Mouse (Mus musculus): Measurements from ENCODE around the gene Fzd2. TPM values are rescaled to one million over a fixed set of nuclear protein-coding genes. Genes with fewer than 3 reads are reported as not detected.
A peak's percentile ranks its signal among the peaks of the same experiment; 100 is the strongest.
"Not testable (repeated sequence)": the region's sequence is repeated elsewhere in the genome, so short reads cannot be mapped to it uniquely, and the experiment has no call there.

The Fzd2 gene
- total RNA-seq, 2 experiments from 2014 or later = 10.9 to 11.7 TPM

DNA sequence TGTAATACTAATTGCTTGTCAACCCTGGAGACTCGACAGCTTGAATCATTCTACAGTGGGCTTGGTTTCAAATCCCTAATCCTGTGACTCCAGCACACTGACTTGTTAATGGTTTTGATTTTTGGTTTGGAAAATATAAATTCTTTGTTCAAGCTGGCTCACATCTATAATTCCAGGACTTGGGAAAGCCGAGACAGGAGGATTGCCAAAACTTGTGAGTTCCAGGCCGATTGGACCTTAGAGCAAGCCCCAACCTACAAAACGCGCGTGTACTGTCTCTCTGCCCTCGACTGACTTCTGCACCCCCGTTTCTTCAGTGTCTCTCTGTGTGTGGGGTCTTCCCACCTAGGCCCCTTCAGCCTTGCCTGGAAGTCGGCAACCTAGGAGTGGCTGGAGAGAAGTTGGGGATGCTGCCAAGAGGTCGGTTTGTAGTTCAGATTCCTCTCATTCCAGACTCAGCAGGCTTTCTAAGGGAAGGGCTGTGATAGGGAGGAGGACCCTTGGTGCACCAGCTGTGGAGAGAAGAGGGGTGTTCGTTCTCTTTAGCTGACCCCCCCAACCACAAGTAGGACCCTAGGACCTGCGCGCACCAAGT is 22.1 kb upstream of the Fzd2 start:
- H3K4me3 ChIP-seq = no peak overlapping the region
- intact Hi-C loops (cut with DNase I) = no loop called here
- no peak for DNase-seq (ENCODE audit: extremely low spot score in 1 of 2, low spot score in 2 of 2)
- no peak overlapping the region for H3K27ac ChIP-seq
- no peak for TF ChIP-seq CTCF (IDR thresholded peaks at IDR 0.05)

GRCm38 (mm10) chr11:102582736-102583135 is 21.5 kb upstream of the Fzd2 start:
- no peak overlapping the region for H3K27ac ChIP-seq
- H3K4me3 ChIP-seq = no peak overlapping the region
- intact Hi-C loops (cut with DNase I) = no loop called here
- DNase-seq (ENCODE audit: extremely low spot score in 1 of 2, low spot score in 2 of 2) = no peak
- no peak for TF ChIP-seq CTCF (IDR thresholded peaks at IDR 0.05)

- no peak for DNase-seq (ENCODE audit: extremely low spot score in 1 of 2, low spot score in 2 of 2)
- no peak; the same call in 1 of the 2 replicates for TF ChIP-seq CTCF (IDR thresholded peaks at IDR 0.05)
- intact Hi-C loops (cut with DNase I) = no loop called here
- H3K4me3 ChIP-seq = no peak overlapping the region
- no peak overlapping the region for H3K27ac ChIP-seq
These were observed 17.6 kb upstream of the Fzd2 start for GRCm38 (mm10) chr11:102586445-102587130.

DNA sequence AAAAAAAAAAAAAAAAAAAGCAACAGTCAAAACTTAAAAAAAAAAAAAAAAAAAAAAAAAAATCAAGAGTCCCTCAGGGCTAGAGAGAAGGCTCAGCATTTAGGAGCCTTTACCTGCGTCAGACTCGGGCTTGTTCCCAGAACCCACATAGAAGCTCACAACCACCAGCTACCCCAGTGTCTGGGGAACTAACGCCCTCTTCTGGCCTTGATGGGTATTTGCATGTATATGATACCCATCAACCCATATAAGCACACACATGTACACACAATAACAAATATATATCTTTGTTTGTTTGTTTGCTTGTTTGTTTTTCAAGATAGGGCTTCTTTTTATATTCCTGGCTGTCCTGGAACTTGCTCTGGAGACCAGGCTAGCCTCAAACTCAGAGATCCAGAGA is 16.6 kb upstream of the Fzd2 start:
- DNase-seq (ENCODE audit: extremely low spot score in 1 of 2, low spot score in 2 of 2) = no peak
- intact Hi-C loops (cut with DNase I) = no loop called here
- no peak overlapping the region for H3K27ac ChIP-seq
- TF ChIP-seq CTCF (IDR thresholded peaks at IDR 0.05) = no peak; the same call in 1 of the 2 replicates
- no peak overlapping the region for H3K4me3 ChIP-seq

DNA sequence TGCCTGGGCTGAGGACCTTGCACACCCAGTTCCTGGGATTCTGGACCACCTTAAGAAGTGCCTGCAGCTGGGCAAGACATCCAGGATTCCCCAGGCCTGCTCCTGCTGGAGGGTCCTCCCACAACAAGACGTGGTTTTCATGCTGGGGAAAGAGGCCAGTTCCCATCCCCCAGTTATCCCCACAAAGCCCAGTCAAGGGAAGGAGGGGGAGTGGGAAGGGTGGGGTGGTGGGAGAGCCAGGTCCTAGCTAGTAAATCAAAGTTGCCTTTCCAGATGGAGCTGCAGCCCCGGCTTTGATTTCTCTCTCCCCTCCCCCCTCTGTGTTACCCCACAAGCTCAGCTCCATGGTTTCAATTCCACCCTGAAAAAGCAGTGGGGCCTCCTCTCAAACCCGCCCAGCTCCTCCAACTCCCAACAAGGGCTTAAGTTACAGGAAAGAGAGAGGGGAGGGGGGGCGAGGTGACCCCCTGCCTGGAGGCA is 8.8 kb upstream of the Fzd2 start:
- Histone ChIP-seq H3K27ac (no peak overlapping the region), H3K4me3 (no peak overlapping the region)
- intact Hi-C loops (cut with DNase I) = no loop called here
- DNase-seq (ENCODE audit: extremely low spot score in 1 of 2, low spot score in 2 of 2) = no peak
- no peak for TF ChIP-seq CTCF (IDR thresholded peaks at IDR 0.05)

DNA sequence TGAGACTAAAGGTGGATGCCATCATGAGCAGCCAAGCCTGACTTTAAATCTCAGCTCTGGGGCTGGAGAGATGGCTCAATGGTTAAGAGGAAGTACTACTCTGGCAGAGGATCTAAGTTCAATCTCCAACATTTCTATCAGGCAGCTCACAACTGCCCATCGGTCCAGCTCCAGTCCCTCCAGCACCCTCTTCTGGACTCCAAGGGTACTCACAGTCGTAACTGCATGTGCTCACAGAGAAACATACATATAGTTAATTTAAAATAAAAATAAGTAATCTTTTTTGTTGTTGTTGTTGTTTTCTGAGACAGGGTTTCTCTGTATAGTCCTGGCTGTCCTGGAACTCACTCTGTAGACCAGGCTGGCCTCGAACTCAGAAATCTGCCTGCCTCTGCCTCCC is 4.3 kb upstream of the Fzd2 start:
- Histone ChIP-seq H3K4me3 (no peak overlapping the region), H3K27ac (no peak overlapping the region)
- intact Hi-C loops (cut with DNase I) = no loop called here
- TF ChIP-seq CTCF (IDR thresholded peaks at IDR 0.05) = peak; percentile 12; the same call in 1 of the 2 replicates
- DNase-seq (ENCODE audit: extremely low spot score in 1 of 2, low spot score in 2 of 2) = no peak

- Histone ChIP-seq H3K4me3 (peak overlapping the region; percentile 47), H3K27ac (peak overlapping the region; percentile 60)
- intact Hi-C loops (cut with DNase I) = no loop called here
- DNase-seq (ENCODE audit: extremely low spot score in 1 of 2, low spot score in 2 of 2) = no peak
- no peak for TF ChIP-seq CTCF (IDR thresholded peaks at IDR 0.05)
These were observed 1.2 kb upstream of the Fzd2 start for GRCm38 (mm10) chr11:102602816-102603495.

- peak overlapping the region; percentile 47 for H3K4me3 ChIP-seq
- intact Hi-C loops (cut with DNase I) = no loop called here
- H3K27ac ChIP-seq = peak overlapping the region; percentile 60
- TF ChIP-seq CTCF (IDR thresholded peaks at IDR 0.05) = no peak
- no peak for DNase-seq (ENCODE audit: extremely low spot score in 1 of 2, low spot score in 2 of 2)
These were observed 723 bp upstream of the Fzd2 start for GRCm38 (mm10) chr11:102603496-102603850.

DNA sequence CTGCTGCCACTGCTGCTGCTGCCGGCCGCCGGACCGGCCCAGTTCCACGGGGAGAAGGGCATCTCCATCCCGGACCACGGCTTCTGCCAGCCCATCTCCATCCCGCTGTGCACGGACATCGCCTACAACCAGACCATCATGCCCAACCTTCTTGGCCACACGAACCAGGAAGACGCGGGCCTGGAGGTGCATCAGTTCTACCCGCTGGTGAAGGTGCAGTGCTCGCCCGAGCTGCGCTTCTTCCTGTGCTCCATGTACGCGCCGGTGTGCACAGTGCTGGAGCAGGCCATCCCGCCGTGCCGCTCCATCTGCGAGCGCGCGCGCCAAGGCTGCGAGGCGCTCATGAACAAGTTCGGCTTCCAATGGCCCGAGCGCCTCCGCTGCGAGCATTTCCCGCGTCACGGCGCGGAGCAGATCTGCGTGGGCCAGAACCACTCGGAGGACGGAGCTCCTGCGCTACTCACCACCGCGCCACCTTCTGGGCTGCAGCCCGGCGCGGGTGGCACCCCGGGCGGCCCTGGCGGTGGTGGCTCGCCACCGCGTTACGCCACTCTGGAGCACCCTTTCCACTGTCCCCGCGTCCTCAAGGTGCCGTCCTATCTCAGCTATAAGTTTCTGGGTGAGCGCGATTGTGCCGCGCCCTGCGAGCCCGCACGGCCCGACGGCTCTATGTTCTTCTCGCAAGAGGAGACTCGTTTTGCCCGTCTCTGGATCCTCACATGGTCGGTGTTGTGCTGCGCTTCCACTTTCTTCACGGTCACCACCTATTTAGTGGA is 769 bp downstream of the Fzd2 start:
- peak; percentile 38 to 44 for DNase-seq (ENCODE audit: extremely low spot score in 1 of 2, low spot score in 2 of 2)

GRCm38 (mm10) chr11:102605553-102606416 is 1.6 kb downstream of the Fzd2 start:
- Histone ChIP-seq H3K4me3 (peak overlapping the region; percentile 47), H3K27ac (0 out of 2 replicates have a peak overlapping the region, but pooled peaks have one; percentile 11)
- TF ChIP-seq CTCF (IDR thresholded peaks at IDR 0.05) = no peak
- intact Hi-C loops (cut with DNase I) = loop anchor here (2.0 kb wide), 1 partner anchor 27 kb away; the partner anchor contains the start of gene Gm11627
- no peak for DNase-seq (ENCODE audit: extremely low spot score in 1 of 2, low spot score in 2 of 2)

More for the DNA sequence above, 769 bp downstream of the Fzd2 start:
- intact Hi-C loops (cut with DNase I) = loop anchor here (2.0 kb wide), 1 partner anchor 26 kb away; the partner anchor contains the start of gene Gm11627
- TF ChIP-seq CTCF (IDR thresholded peaks at IDR 0.05) = peak; percentile 23
- peak overlapping the region; percentile 4; the same call in 1 of the 2 replicates for H3K27ac ChIP-seq
- peak overlapping the region; percentile 47 for H3K4me3 ChIP-seq

GRCm38 (mm10) chr11:102606751-102607171 is 2.6 kb downstream of the Fzd2 start:
- intact Hi-C loops (cut with DNase I) = no loop called here
- Histone ChIP-seq H3K27ac (no peak overlapping the region), H3K4me3 (peak overlapping the region; percentile 47)
- no peak for DNase-seq (ENCODE audit: extremely low spot score in 1 of 2, low spot score in 2 of 2)
- no peak for TF ChIP-seq CTCF (IDR thresholded peaks at IDR 0.05)

DNA sequence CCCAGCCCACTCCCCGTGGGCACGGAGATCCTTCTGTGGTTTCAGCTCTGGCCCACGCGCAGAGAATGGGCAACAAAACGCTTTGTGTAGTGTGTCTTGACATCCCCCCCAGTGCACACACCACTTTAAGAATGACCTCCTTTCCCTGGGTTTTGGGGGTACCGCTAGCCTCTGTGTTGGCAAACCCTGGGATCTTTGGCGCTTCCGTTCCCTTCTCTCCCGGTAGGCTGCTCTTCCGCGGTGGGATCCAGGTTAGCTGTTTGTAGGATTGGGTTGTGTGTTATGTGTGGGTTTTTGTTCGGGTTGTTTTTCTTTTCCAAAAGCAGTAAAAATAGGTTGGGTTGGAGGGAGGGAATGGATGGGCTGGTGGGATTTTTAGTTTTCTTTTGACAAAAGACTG is 3.0 kb downstream of the Fzd2 start:
- not testable (repeated sequence) for H3K27ac ChIP-seq; DNase-seq (ENCODE audit: extremely low spot score in 1 of 2, low spot score in 2 of 2)
- 0 out of 2 replicates have a peak overlapping the region, but pooled peaks have one; percentile 13 for H3K4me3 ChIP-seq

More for the DNA sequence above, 3.0 kb downstream of the Fzd2 start:
- intact Hi-C loops (cut with DNase I) = not testable (repeated sequence)
